Mouse (Mus musculus) NIH3T3 (cell line): ENCODE results near the gene Nipal1.

Experiments used
- DNase-seq: peaks from one replicate; pipeline ENCODE4 v3.0.0-alpha.2; 2012; ENCODE audit warnings: low read depth

The Nipal1 gene

GRCm38 (mm10) chr5:72665281-72665680 is 17.7 kb downstream of the Nipal1 start:
- DNase-seq = peak; percentile 76

GRCm38 (mm10) chr5:72666428-72666827 is 18.8 kb downstream of the Nipal1 start:
- DNase-seq = no peak

- no peak for DNase-seq
Measured at GRCm38 (mm10) chr5:72668351-72668750, 20.8 kb downstream of the Nipal1 start.

- DNase-seq = no peak
Measured at GRCm38 (mm10) chr5:72671017-72671699, 23.6 kb downstream of the Nipal1 start.

- no peak for DNase-seq
Measured at GRCm38 (mm10) chr5:72674994-72675542, 27.5 kb downstream of the Nipal1 start.

GRCm38 (mm10) chr5:72681451-72681850 is 33.9 kb downstream of the Nipal1 start:
- no peak for DNase-seq

GRCm38 (mm10) chr5:72689556-72689955 is 42.0 kb downstream of the Nipal1 start:
- DNase-seq = no peak

- DNase-seq = no peak
Measured at GRCm38 (mm10) chr5:72690516-72690915, 42.9 kb downstream of the Nipal1 start.

- DNase-seq = no peak
Measured at GRCm38 (mm10) chr5:72694684-72695083, 47.1 kb downstream of the Nipal1 start.

GRCm38 (mm10) chr5:72696491-72696890 is 48.9 kb downstream of the Nipal1 start:
- DNase-seq = no peak

- no peak for DNase-seq
Measured at GRCm38 (mm10) chr5:72698343-72698742, 50.7 kb downstream of the Nipal1 start.

GRCm38 (mm10) chr5:72698818-72699499 is 51.4 kb downstream of the Nipal1 start:
- no peak for DNase-seq

- no peak for DNase-seq
Measured at GRCm38 (mm10) chr5:72699500-72699818, 51.9 kb downstream of the Nipal1 start.

- peak; percentile 64 for DNase-seq
Measured at GRCm38 (mm10) chr5:72702202-72702601, 54.6 kb downstream of the Nipal1 start.

GRCm38 (mm10) chr5:72706095-72706494 is 58.5 kb downstream of the Nipal1 start:
- DNase-seq = no peak

- no peak for DNase-seq
Measured at GRCm38 (mm10) chr5:72706722-72707121, 59.1 kb downstream of the Nipal1 start.

GRCm38 (mm10) chr5:72709451-72709850 is 61.9 kb downstream of the Nipal1 start:
- DNase-seq = peak; percentile 49

GRCm38 (mm10) chr5:72709976-72710375 is 62.4 kb downstream of the Nipal1 start:
- DNase-seq = no peak

- DNase-seq = peak; percentile 88
Measured at GRCm38 (mm10) chr5:72710572-72711278, 63.1 kb downstream of the Nipal1 start.

- DNase-seq = no peak
Measured at GRCm38 (mm10) chr5:72720587-72720986, 73.0 kb downstream of the Nipal1 start.
